Mouse (Mus musculus): ENCODE measurements around the gene Ccl4. TPM values are rescaled to one million over a fixed set of nuclear protein-coding genes. Genes with fewer than 3 reads are reported as not detected.

Ccl4 gene
- polyA plus RNA-seq, 1 experiment from 2014 or later, result 3.5 TPM

DNA sequence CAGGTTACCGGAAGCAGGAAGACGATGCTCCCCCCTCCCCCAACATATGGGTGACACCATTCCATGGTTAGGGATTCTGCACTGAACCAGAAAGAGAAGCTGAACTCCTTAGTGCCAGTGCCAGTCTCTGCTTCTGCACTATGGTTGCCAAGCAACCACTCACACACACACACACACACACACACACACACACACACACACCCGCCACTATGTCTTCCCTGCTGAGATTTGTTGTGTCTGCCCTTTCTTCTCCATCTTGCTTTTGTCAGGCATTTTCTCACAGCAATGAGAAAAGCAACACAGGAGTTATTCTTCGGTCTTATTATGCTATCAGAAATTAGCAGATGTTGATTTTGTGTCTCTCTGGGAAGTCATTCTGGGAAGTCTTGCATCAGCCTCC is 28.0 kb upstream of the Ccl4 start:
- DNase-seq, result peak; percentile 39
- ATAC-seq (ENCODE audit: low FRiP score, low TSS enrichment), result no peak
- Histone ChIP-seq H3K27ac (replicated peaks; ENCODE audit: low read depth, low read length) (no peak overlapping the region), H3K27me3 (ENCODE audit: control insufficient read depth, insufficient read depth, low read length) (no peaks in the 10 kb centered on the region), H3K36me3 (ENCODE audit: control insufficient read depth, insufficient read depth, low read length) (no peaks in the 10 kb centered on the region), H3K4me3 (replicated peaks; ENCODE audit: low read depth, low read length) (no peak overlapping the region), H3K4me2 (ENCODE audit: low read length) (no peak overlapping the region), H3K9ac (replicated peaks; ENCODE audit: low read length) (no peak overlapping the region), H3K9me3 (ENCODE audit: control insufficient read depth, low read length) (no peaks in the 10 kb centered on the region), H3K4me1 (ENCODE audit: control insufficient read depth, insufficient read depth, low read length) (no peaks in the 10 kb centered on the region)
- 39% methylated on average over 4 of the region's 4 CpGs for WGBS

DNA sequence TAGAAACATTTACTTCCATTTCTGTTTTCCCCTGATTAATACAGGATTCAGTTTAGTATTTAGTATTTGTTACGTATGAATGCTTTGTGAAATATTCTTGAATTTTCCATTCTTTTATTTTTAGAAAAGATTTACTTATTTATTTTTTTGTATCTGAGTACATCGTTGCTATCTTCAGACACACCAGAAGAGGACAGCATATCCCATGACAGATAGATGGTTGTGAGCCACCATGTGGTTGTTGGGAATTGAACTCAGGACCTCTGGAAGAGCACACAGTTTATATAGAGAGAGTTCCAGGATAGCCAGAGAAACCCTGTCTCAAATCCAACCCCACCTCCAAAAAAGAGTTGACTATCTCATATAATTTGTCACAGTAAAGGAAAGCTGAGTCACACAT is 27.5 kb upstream of the Ccl4 start:
- Histone ChIP-seq H3K4me3 (replicated peaks; ENCODE audit: low read depth, low read length) (no peak overlapping the region), H3K36me3 (ENCODE audit: control insufficient read depth, insufficient read depth, low read length) (no peaks in the 10 kb centered on the region), H3K27me3 (ENCODE audit: control insufficient read depth, insufficient read depth, low read length) (no peaks in the 10 kb centered on the region), H3K4me1 (ENCODE audit: control insufficient read depth, insufficient read depth, low read length) (no peaks in the 10 kb centered on the region), H3K9ac (replicated peaks; ENCODE audit: low read length) (no peak overlapping the region), H3K4me2 (ENCODE audit: low read length) (no peak overlapping the region), H3K9me3 (ENCODE audit: control insufficient read depth, low read length) (no peaks in the 10 kb centered on the region), H3K27ac (replicated peaks; ENCODE audit: low read depth, low read length) (no peak overlapping the region)
- 95% methylated on average over 2 of the region's 2 CpGs for WGBS
- DNase-seq (no peak), ATAC-seq (ENCODE audit: low FRiP score, low TSS enrichment) (no peak)

DNA sequence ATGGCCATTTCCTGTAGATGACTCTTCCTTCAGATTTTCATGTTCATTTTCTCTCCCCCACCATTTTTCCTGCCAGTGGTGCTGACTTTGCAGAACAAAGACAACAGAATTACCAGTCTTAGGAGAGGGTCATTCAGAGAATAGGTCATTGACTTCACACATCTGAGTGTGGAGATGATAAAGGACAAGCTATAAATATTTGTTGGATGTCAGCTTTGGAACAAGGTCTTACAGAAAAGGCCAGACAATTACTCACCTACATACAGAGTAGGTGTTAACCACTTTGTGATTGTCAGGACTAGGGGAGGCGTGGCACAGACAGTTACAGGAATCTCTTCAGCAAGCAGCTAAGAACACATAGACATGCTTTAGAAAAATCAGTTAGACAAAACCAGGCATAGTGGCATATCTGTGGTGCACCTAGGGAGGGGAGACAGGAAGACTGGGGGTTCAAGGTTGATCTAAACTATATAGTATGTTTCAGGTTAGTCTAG is 25.6 kb upstream of the Ccl4 start:
- no peak overlapping the region for H3K4me3 ChIP-seq (replicated peaks; ENCODE audit: low read depth, low read length)
- H3K9ac ChIP-seq (replicated peaks; ENCODE audit: low read length), result no peak overlapping the region
- H3K36me3 ChIP-seq (ENCODE audit: control insufficient read depth, insufficient read depth, low read length), result no peaks in the 10 kb centered on the region
- WGBS, result 94% methylated on average over 1 of the region's 1 CpGs
- no peak for ATAC-seq (ENCODE audit: low FRiP score, low TSS enrichment)
- no peak overlapping the region for H3K4me2 ChIP-seq (ENCODE audit: low read length)
- no peak for DNase-seq
- no peaks in the 10 kb centered on the region for H3K9me3 ChIP-seq (ENCODE audit: control insufficient read depth, low read length)
- H3K27ac ChIP-seq (replicated peaks; ENCODE audit: low read depth, low read length), result no peak overlapping the region
- H3K4me1 ChIP-seq (ENCODE audit: control insufficient read depth, insufficient read depth, low read length), result no peaks in the 10 kb centered on the region
- no peaks in the 10 kb centered on the region for H3K27me3 ChIP-seq (ENCODE audit: control insufficient read depth, insufficient read depth, low read length)

DNA sequence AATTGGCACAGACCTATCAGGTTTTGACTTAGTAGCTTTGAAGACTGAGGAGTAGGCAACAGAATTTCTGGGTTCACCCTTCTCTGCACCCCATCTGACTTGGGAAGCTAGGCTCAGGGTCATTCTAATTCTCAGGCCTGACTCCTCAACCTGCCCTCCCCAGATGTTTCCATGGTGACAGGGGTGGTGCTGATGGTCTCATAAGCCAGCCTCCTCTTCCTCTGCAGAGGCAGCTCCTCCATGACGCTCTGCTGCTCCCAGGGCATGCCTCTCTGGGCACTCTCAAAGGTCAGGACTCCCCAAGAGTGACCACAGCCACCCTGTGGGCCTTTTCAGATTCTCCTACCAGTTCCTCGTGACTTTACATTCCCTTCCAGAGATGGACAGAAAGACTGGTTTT is 23.4 kb upstream of the Ccl4 start:
- Histone ChIP-seq H3K4me3 (replicated peaks; ENCODE audit: low read depth, low read length) (no peak overlapping the region), H3K9ac (replicated peaks; ENCODE audit: low read length) (no peak overlapping the region), H3K27me3 (ENCODE audit: control insufficient read depth, insufficient read depth, low read length) (no peaks in the 10 kb centered on the region), H3K4me2 (ENCODE audit: low read length) (no peak overlapping the region), H3K27ac (replicated peaks; ENCODE audit: low read depth, low read length) (no peak overlapping the region), H3K9me3 (ENCODE audit: control insufficient read depth, low read length) (no peaks in the 10 kb centered on the region), H3K4me1 (ENCODE audit: control insufficient read depth, insufficient read depth, low read length) (no peaks in the 10 kb centered on the region), H3K36me3 (ENCODE audit: control insufficient read depth, insufficient read depth, low read length) (no peaks in the 10 kb centered on the region)
- ATAC-seq (ENCODE audit: low FRiP score, low TSS enrichment) (no peak), DNase-seq (no peak)
- WGBS, result 54% methylated on average over 2 of the region's 2 CpGs

DNA sequence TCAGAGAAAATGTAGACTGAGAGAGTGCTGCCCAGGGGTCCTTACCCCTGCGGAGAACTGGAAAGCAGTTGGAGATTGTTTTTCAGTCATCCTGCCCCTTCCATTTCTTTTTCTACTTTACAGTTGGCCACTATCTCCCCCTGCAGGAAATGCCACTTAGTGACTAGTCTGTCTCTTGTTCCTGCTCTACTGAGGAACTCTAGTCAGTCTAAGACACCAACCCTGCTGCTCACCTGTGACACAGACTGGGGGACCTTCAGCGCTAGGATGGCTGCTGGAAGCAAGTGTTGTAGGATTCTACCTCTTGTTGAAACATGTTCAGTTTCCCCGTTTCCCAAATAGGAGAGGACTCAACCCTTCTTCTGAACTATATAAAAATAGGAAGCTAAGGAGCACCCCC is 22.9 kb upstream of the Ccl4 start:
- Histone ChIP-seq H3K4me2 (ENCODE audit: low read length) (no peak overlapping the region), H3K36me3 (ENCODE audit: control insufficient read depth, insufficient read depth, low read length) (no peaks in the 10 kb centered on the region), H3K4me1 (ENCODE audit: control insufficient read depth, insufficient read depth, low read length) (no peaks in the 10 kb centered on the region), H3K27ac (replicated peaks; ENCODE audit: low read depth, low read length) (no peak overlapping the region), H3K4me3 (replicated peaks; ENCODE audit: low read depth, low read length) (no peak overlapping the region), H3K9ac (replicated peaks; ENCODE audit: low read length) (no peak overlapping the region), H3K27me3 (ENCODE audit: control insufficient read depth, insufficient read depth, low read length) (no peaks in the 10 kb centered on the region), H3K9me3 (ENCODE audit: control insufficient read depth, low read length) (no peaks in the 10 kb centered on the region)
- 70% methylated on average over 3 of the region's 3 CpGs for WGBS
- DNase-seq (no peak), ATAC-seq (ENCODE audit: low FRiP score, low TSS enrichment) (no peak)

DNA sequence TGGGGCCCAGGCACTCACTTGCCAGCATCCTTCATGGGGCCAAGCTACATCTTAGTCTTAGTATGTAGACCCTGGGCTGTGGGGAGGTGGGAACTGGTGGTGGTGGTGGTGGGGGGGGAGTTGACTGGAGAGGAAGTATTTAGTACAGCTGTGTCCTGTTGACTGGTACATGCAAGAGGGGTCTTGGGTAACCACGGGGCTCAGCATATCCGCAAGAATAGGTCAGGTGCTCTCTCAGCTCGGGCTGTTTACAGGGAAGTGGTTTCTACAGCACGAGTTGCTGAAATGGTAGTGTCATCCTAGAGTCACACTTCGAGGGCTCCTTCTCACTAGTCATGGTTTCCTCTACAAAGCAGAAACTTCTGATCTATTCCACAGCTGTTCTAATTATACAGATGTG is 22.2 kb upstream of the Ccl4 start:
- no peak overlapping the region for H3K4me3 ChIP-seq (replicated peaks; ENCODE audit: low read depth, low read length)
- no peaks in the 10 kb centered on the region for H3K36me3 ChIP-seq (ENCODE audit: control insufficient read depth, insufficient read depth, low read length)
- no peak overlapping the region for H3K27ac ChIP-seq (replicated peaks; ENCODE audit: low read depth, low read length)
- no peak for ATAC-seq (ENCODE audit: low FRiP score, low TSS enrichment)
- no peaks in the 10 kb centered on the region for H3K9me3 ChIP-seq (ENCODE audit: control insufficient read depth, low read length)
- 86% methylated on average over 5 of the region's 5 CpGs for WGBS
- H3K4me1 ChIP-seq (ENCODE audit: control insufficient read depth, insufficient read depth, low read length), result no peaks in the 10 kb centered on the region
- no peaks in the 10 kb centered on the region for H3K27me3 ChIP-seq (ENCODE audit: control insufficient read depth, insufficient read depth, low read length)
- no peak overlapping the region for H3K9ac ChIP-seq (replicated peaks; ENCODE audit: low read length)
- no peak overlapping the region for H3K4me2 ChIP-seq (ENCODE audit: low read length)
- no peak for DNase-seq

DNA sequence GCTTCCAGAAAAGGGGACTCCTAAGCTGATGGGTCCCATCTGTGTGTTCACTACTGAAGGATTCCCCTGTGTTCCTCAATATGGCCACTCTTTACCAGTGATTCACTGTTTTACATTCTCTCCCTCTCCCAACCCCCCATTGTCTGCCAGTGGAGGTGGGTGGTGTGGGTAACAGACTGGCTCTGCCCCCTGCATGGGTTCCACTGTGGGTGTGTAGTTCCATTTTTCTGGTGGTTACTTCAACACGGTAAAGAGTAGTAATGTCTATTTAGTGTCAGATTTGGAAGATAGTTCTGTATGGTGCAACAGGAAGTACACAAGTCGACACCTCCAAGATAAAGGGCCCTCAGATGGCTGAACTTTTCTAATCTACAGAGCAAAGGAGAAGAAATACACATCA is 21.2 kb upstream of the Ccl4 start:
- Histone ChIP-seq H3K4me3 (replicated peaks; ENCODE audit: low read depth, low read length) (no peak overlapping the region), H3K4me2 (ENCODE audit: low read length) (no peak overlapping the region), H3K9ac (replicated peaks; ENCODE audit: low read length) (no peak overlapping the region), H3K36me3 (ENCODE audit: control insufficient read depth, insufficient read depth, low read length) (no peaks in the 10 kb centered on the region), H3K4me1 (ENCODE audit: control insufficient read depth, insufficient read depth, low read length) (no peaks in the 10 kb centered on the region), H3K27ac (replicated peaks; ENCODE audit: low read depth, low read length) (no peak overlapping the region), H3K27me3 (ENCODE audit: control insufficient read depth, insufficient read depth, low read length) (no peaks in the 10 kb centered on the region), H3K9me3 (ENCODE audit: control insufficient read depth, low read length) (no peaks in the 10 kb centered on the region)
- WGBS, result 83% methylated on average over 2 of the region's 2 CpGs
- no peak for ATAC-seq (ENCODE audit: low FRiP score, low TSS enrichment)
- DNase-seq, result no peak

DNA sequence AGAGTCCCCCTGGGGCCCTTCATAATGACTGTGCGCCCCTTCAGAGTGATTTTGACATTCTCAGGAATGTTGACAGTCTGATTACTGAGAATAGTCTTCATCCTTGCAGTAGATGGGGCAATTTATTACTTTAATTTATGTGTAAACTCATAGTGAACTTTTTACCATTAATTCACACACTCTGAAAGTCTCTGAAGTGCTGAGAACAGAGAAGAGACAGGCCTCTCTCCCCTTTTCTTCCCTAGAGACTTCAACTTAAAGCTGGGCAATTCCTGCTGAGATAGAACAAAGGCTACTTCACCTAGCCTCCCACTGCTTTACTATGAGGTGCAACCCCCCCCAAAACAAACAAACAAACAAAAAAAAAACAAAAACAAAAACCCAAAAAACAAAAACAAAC is 16.9 kb upstream of the Ccl4 start, which contains the start of gene Rpl9-ps1:
TSS of gene Rpl9-ps1 (minus strand) at position 101 of the 400 bp plus-strand sequence.
- WGBS, result 90% methylated on average over 1 of the region's 1 CpGs
- ATAC-seq (ENCODE audit: low FRiP score, low TSS enrichment), result no peak

DNA sequence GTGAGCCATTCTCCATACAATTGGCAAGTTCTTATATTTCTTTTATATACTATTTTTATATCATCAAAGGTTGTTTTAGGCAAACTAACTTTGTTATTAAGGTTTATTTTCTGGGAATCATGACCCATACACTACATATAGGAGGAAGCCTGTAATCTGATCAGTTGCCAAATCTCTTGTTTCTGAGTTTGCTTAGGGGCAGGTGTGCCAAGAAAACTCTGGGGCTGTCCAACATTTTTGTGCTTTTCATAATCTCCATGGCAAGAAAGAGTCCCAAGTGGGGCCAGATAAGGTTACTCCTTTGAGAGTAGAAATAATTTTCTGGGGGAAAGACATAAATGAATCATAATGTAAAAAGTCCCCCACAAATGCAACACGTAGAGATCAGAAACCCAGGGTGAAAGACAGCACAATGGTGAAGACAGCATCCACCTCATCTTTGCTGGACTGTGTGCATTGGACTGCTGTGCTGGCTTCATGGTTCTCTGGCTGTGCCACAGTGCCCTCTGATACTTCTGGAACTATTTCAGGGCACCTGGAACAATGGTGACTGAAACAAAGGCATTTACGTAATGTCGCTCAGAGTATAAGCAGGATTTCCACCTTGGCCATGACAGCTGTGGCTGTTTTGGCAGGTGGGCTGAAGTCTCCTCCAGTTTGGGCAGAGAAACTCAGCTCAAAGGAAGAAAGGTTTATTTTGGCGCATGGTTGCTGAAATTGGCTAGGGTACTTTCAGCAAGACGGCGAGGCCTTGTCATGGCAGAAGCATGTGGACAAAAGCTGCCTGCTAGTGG is 15.8 kb upstream of the Ccl4 start:
- DNase-seq, result no peak
- 95% methylated on average over 6 of the region's 6 CpGs for WGBS
- no peak overlapping the region for H3K9ac ChIP-seq (replicated peaks; ENCODE audit: low read length)
- H3K4me3 ChIP-seq (replicated peaks; ENCODE audit: low read depth, low read length), result no peak overlapping the region
- H3K9me3 ChIP-seq (ENCODE audit: control insufficient read depth, low read length), result no peaks in the 10 kb centered on the region
- no peak for ATAC-seq (ENCODE audit: low FRiP score, low TSS enrichment)
- no peaks in the 10 kb centered on the region for H3K4me1 ChIP-seq (ENCODE audit: control insufficient read depth, insufficient read depth, low read length)
- H3K27me3 ChIP-seq (ENCODE audit: control insufficient read depth, insufficient read depth, low read length), result no peaks in the 10 kb centered on the region
- H3K36me3 ChIP-seq (ENCODE audit: control insufficient read depth, insufficient read depth, low read length), result no peaks in the 10 kb centered on the region
- H3K4me2 ChIP-seq (ENCODE audit: low read length), result no peak overlapping the region
- H3K27ac ChIP-seq (replicated peaks; ENCODE audit: low read depth, low read length), result no peak overlapping the region

More for the DNA sequence above, 16.9 kb upstream of the Ccl4 start, which contains the start of gene Rpl9-ps1:
- H3K4me3 ChIP-seq (replicated peaks; ENCODE audit: low read depth, low read length), result no peak within 1 kb of the TSS
- H3K9me3 ChIP-seq (ENCODE audit: control insufficient read depth, low read length), result no peaks in the 10 kb centered on the region
- no peaks in the 10 kb centered on the region for H3K36me3 ChIP-seq (ENCODE audit: control insufficient read depth, insufficient read depth, low read length)
- H3K4me1 ChIP-seq (ENCODE audit: control insufficient read depth, insufficient read depth, low read length), result no peaks in the 10 kb centered on the region
- H3K27me3 ChIP-seq (ENCODE audit: control insufficient read depth, insufficient read depth, low read length), result no peaks in the 10 kb centered on the region
- no peak within 1 kb of the TSS for H3K27ac ChIP-seq (replicated peaks; ENCODE audit: low read depth, low read length)
- no peak for DNase-seq
- no peak within 1 kb of the TSS for H3K9ac ChIP-seq (replicated peaks; ENCODE audit: low read length)
- no peak within 1 kb of the TSS for H3K4me2 ChIP-seq (ENCODE audit: low read length)
